Mouse (Mus musculus): ENCODE measurements at regions not wholly inside any gene's neighbourhood (a gene's known extent, or its start where the extent isn't known, plus 50 kb on each side); places are given as distances from the start of the nearest gene placed in this dataset.

GRCm38 (mm10) chr13:59314419-59314818 lies 270.6 kb downstream of the Agtpbp1 start:
- DNase-seq: no peak

GRCm38 (mm10) chr13:59313725-59314330 lies 271.2 kb downstream of the Agtpbp1 start:
- DNase-seq: no peak

GRCm38 (mm10) chr13:59292905-59293304 lies 292.1 kb downstream of the Agtpbp1 start:
- peak; percentile 49 for DNase-seq

GRCm38 (mm10) chr13:59289127-59289526 lies 295.9 kb downstream of the Agtpbp1 start:
- no peak for DNase-seq

GRCm38 (mm10) chr13:59281199-59281598 lies 303.8 kb downstream of the Agtpbp1 start:
- no peak for DNase-seq

GRCm38 (mm10) chr13:59279136-59279535 lies 305.9 kb downstream of the Agtpbp1 start:
- DNase-seq: no peak

- no peak for DNase-seq
Measured at GRCm38 (mm10) chr13:59271661-59272060, 313.4 kb downstream of the Agtpbp1 start.

GRCm38 (mm10) chr13:59266854-59267253 lies 318.2 kb downstream of the Agtpbp1 start:
- no peak for DNase-seq

- no peak for DNase-seq
Measured at GRCm38 (mm10) chr13:59264126-59264525, 320.9 kb downstream of the Agtpbp1 start.

GRCm38 (mm10) chr13:59261924-59262323 lies 323.1 kb downstream of the Agtpbp1 start:
- no peak for DNase-seq

- no peak for DNase-seq
Measured at GRCm38 (mm10) chr13:59255798-59256435, 329.1 kb downstream of the Agtpbp1 start.

- no peak for DNase-seq
Measured at GRCm38 (mm10) chr13:59253667-59254558, 331.1 kb downstream of the Agtpbp1 start.

- no peak for DNase-seq
Measured at GRCm38 (mm10) chr13:59251252-59252006, 333.6 kb downstream of the Agtpbp1 start.

- no peak for DNase-seq
Measured at GRCm38 (mm10) chr13:59248411-59248810, 336.6 kb downstream of the Agtpbp1 start.

- DNase-seq: no peak
Measured at GRCm38 (mm10) chr13:59246984-59247537, 338.0 kb downstream of the Agtpbp1 start.

GRCm38 (mm10) chr13:59246070-59246469 lies 339.0 kb downstream of the Agtpbp1 start:
- DNase-seq: no peak

- DNase-seq: no peak
Measured at GRCm38 (mm10) chr13:59244622-59245021, 340.4 kb downstream of the Agtpbp1 start.

GRCm38 (mm10) chr13:59242671-59243070 lies 342.4 kb downstream of the Agtpbp1 start:
- no peak for DNase-seq

GRCm38 (mm10) chr13:59238696-59239095 lies 346.3 kb downstream of the Agtpbp1 start:
- no peak for DNase-seq

GRCm38 (mm10) chr13:59235836-59236235 lies 349.2 kb downstream of the Agtpbp1 start:
- no peak for DNase-seq

GRCm38 (mm10) chr13:59229111-59229541 lies 355.9 kb downstream of the Agtpbp1 start:
- DNase-seq: no peak
